In genomic region chr6:13838677-13839344, GRCm38 (mm10) we compare ENCODE assay signal across 8 mouse cellular contexts. TPM values are rescaled to one million over a fixed set of nuclear protein-coding genes. Genes with fewer than 3 reads are reported as not detected.
DNase-seq lines count a peak whose midpoint lies in the region; ATAC-seq lines count a peak whose summit lies in the region.

No protein-coding gene starts in this region.

- H3K4me2 ChIP-seq in hindbrain, embryonic 13.5 days = peak overlapping the region; percentile 72

- peak; percentile 92 for ATAC-seq in hindbrain, embryonic 13.5 days (ENCODE audit: low FRiP score)

- peak; percentile 85 for DNase-seq in Muller cell, postnatal 12 days (ENCODE audit: inconsistent ontology term)
- peak; percentile 88 to 92 for DNase-seq in cerebellum, postnatal 10 days
- DNase-seq in frontal cortex, postnatal 36 days (ENCODE audit: low spot score in 2 of 2) = peak; percentile 85 to 86
- DNase-seq in layer of hippocampus, postnatal 36 days = peak; percentile 82 to 83
- peak; percentile 62 for DNase-seq in lung, postnatal 14 days
- peak; percentile 51 for DNase-seq in ovary, postnatal 14 days (ENCODE audit: low spot score)
- peak; percentile 46 for DNase-seq in thymus, postnatal 14 days

- WGBS in hindbrain, embryonic 13.5 days = under 1% methylated on average over 41 of the region's 41 CpGs

- H3K4me1 ChIP-seq in hindbrain, embryonic 13.5 days (replicated peaks) = peaks cover 16% of the 10 kb centered on the region

- H3K36me3 ChIP-seq in hindbrain, embryonic 13.5 days = no peaks in the 10 kb centered on the region

- H3K27me3 ChIP-seq in hindbrain, embryonic 13.5 days = no peaks in the 10 kb centered on the region

- peak overlapping the region; percentile 59 for H3K4me3 ChIP-seq in hindbrain, embryonic 13.5 days

- H3K27ac ChIP-seq in hindbrain, embryonic 13.5 days = peak overlapping the region; percentile 100

- H3K9me3 ChIP-seq in hindbrain, embryonic 13.5 days = no peaks in the 10 kb centered on the region

- H3K9ac ChIP-seq in hindbrain, embryonic 13.5 days = peak overlapping the region; percentile 94

RNA-seq across cellular contexts. Expression of gene Gpr85, which starts 0.9 kb away (rescaled TPM):
- polyA plus RNA-seq in hindbrain, embryonic 13.5 days (2015; fragmentation: Nextera tagmentation; extraction: Ambion mirVana) = 83.3 and 84.2 TPM in 2 replicates
- 10 to 100 TPM; 43.9 to 45.8 TPM for total RNA-seq in layer of hippocampus, postnatal 36 days (2021)

RNA-seq across cellular contexts. Expression of gene 2610001J05Rik, which starts 32.5 kb away (rescaled TPM):
- polyA plus RNA-seq in hindbrain, embryonic 13.5 days (2015; fragmentation: Nextera tagmentation; extraction: Ambion mirVana) = 85.0 and 86.3 TPM in 2 replicates
- total RNA-seq in layer of hippocampus, postnatal 36 days (2021) = 10 to 100 TPM; 34.3 to 39.1 TPM

Comparison
In these comparisons a context has a peak if more than half of its experiments do, and no peak if none do; other contexts are left out.
1. Peak in every context shown above with its lines: DNase-seq, ATAC-seq, H3K4me3 ChIP-seq and H3K27ac ChIP-seq.